Mouse (Mus musculus) kidney, postnatal 10 days (tissue): ENCODE data around the gene Xirp2.
"Not testable (repeated sequence)": the region's sequence is repeated elsewhere in the genome, so short reads cannot be mapped to it uniquely, and the experiment has no call there.

Experiments
- DNase-seq: peaks from one replicate; pipeline ENCODE4 v3.0.0; 2021; ENCODE audit warnings: mixed read lengths

Gene Xirp2

GRCm38 (mm10) chr2:67445780-67446179 lies at the start of gene Xirp2:
Xirp2 (plus strand) TSS chr2:67446002.
- DNase-seq, result no peak

- DNase-seq, result not testable (repeated sequence)
Observed at GRCm38 (mm10) chr2:67413425-67413824, 32.4 kb upstream of the Xirp2 start, which contains the start of gene Gm21830. Gm21830 (plus strand) TSS chr2:67413725.

- DNase-seq, result no peak
Observed at GRCm38 (mm10) chr2:67420853-67421252, 24.9 kb upstream of the Xirp2 start.

- no peak for DNase-seq
Observed at GRCm38 (mm10) chr2:67422799-67423198, 23.0 kb upstream of the Xirp2 start.

DNA sequence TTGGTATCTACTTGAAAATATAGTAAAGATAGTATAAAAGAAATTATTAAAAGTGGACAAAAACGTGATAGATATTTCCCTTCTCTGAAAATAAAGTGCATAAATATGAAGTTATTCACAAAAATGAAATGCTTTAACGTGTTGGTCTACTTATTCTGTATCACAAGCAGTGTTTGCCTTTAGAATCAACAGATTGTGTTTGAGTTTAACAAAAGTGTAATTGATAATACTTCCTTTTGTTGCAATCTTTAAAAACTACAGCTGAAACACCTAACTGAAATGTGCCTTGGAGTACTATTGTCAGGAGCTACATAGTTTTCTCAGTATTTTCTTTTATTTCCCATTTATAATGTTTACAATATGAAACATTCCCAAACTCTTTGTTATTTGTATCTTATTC lies 12.7 kb upstream of the Xirp2 start, which contains the start of gene Gm26727:
Gm26727 (minus strand) TSS at position 101 of the 400 bp plus-strand sequence.
- no peak for DNase-seq

GRCm38 (mm10) chr2:67438309-67438708 lies 7.5 kb upstream of the Xirp2 start:
- DNase-seq, result no peak

- no peak for DNase-seq
Observed at GRCm38 (mm10) chr2:67446772-67447171, 970 bp downstream of the Xirp2 start.

GRCm38 (mm10) chr2:67447206-67447605 lies 1.4 kb downstream of the Xirp2 start:
- peak; percentile 7 for DNase-seq

DNA sequence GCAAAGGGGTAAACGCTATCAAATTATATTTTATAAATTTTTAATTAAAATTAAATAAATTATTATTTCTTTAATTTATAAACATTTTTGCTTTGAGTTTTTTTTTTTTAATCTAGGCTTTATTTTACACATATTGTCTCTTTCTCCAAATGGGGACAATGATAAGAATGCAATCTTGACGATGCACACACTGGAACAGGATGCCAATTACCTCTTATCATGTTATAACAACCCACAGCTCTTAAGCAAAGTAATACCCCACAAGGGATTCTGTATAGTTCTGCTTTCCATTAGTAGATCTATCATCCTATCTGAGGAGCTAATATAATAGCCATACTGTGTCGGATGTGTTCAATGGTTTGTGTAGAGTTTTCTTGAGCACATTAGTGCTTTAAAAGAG lies 15.1 kb downstream of the Xirp2 start:
- DNase-seq, result no peak

DNA sequence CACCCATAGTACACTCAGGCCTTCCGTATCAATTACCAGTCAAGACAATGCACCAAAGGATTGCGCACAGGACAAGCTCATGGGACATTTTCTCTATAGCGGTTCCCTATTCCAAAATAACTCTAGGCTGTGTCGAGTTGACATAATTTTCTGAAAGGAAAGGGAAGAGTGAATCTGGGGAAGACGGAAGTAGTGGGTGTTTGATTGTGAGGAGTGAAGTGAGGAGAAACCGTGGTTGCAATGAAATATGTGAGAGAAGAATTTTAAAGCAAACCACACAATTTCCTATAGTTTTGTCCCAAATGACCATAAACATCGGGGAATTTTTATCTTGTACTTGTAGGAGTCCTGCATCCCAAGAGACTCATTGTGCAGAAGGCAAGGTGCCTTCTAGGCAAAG lies 21.2 kb downstream of the Xirp2 start:
- no peak for DNase-seq

DNA sequence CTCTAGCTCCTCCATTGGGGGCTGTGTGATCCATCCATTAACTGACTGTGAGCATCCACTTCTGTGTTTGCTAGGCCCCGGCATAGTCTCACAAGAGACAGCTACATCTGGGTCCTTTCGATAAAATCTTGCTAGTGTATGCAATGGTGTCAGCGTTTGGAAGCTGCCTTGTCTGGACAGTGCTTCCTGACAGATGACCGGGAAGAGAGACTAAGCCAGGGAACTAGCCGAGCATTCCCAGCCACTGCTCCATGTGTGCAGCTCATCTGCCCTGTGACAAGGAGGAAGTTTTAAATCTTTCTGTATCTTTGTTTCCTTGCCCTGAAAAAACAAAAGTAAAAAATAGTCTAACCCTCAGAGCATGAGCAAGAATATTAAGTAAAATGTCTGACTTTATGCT lies 24.2 kb downstream of the Xirp2 start:
- DNase-seq, result peak; percentile 56

- DNase-seq, result peak; percentile 80
Observed at GRCm38 (mm10) chr2:67477753-67478152, 32.0 kb downstream of the Xirp2 start.

DNA sequence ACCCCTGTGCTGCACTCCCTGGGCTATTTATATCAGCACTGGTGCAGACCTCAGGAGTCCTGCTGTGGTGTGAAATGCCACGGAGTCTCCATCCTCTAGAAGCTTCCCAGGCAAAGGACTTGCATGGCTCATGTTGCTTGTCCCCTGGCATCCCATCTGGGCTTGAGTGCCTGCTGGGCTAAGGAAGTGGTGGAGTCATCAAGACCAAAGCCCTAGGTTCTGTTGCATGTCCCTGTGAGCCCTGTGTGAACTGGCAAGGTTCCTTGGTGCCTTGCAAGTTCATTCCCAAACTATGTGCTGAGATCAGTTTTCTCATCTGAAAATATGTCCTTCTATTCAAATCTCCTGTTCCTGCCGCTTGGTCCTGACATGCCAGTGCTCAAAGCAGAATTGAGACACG lies 35.2 kb downstream of the Xirp2 start:
- no peak for DNase-seq

DNA sequence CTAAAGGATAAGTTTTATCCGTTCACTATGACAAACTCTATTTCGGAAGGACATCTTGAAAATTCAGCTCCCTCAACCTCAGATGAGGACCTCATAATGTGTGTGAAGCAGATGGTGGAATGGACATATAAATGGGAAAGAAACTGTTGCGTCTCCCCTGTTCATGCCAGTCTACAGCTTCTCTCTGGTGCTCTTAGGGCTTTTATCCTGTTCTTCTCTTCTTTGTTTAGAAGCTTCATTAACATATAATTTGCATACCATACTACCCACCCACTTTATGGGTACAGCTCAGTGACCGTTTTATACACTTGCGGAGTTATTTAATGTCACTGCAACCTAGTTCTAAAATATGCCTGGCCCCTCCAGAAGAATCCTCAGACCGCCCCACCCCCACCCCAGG lies 40.9 kb downstream of the Xirp2 start:
- no peak for DNase-seq

DNA sequence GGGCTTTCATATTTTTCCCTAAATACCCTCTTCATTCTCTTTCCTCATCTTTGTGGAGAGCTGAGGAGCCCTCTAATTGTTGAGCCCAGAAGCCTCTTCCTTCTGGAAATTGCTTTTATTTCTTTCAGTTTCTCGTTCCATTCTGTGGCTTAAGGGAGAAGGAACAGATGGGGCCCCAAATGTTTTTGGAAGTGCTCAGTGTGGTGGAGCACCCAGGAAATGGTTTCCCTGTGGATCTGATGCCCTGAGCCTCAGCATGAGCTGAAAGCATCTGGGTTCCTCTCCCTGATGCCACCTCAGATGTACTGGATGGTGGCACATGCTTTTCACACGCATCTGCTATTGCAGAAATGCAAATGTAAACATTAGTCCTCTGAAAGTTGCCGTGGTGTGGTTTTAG lies 41.4 kb downstream of the Xirp2 start:
- DNase-seq, result no peak

- DNase-seq, result no peak
Observed at GRCm38 (mm10) chr2:67488465-67489127, 42.8 kb downstream of the Xirp2 start.

DNA sequence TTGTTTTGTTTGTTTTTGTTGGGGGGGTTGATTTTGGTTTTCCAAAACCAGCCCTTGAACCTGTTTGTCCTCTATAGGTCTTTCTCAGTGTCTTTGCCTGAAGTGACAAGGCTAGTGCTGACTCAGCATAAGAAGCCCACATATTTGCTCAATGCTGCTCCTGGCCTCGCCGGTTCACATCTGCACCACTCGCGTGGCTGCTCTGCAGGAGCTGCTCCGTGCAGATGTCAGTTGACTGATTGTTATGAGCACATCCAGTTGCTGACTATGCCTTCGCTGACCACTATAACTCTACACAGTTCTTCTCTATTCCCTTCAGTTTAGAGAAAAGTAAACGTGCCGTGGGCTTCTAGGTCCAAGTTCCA lies 43.3 kb downstream of the Xirp2 start:
- no peak for DNase-seq

DNA sequence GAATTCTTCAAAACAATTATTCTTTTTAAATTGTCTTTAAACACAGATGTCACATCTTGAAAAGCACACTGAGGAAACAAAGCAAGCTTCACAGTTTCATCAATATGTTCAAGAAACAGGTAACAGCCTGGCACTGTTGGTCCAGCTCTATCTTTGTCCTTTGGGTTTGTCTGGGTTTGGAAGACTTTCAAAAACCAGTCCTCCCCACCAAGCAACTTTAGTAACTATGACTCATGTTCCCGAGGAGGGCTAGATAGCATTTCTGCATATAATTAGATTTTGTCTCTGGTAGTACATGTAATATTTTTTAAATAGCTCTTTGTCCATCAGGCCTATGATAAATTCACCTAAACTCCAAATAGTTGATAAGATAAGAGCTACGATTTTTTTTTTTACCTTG lies 59.7 kb downstream of the Xirp2 start:
- DNase-seq, result no peak

DNA sequence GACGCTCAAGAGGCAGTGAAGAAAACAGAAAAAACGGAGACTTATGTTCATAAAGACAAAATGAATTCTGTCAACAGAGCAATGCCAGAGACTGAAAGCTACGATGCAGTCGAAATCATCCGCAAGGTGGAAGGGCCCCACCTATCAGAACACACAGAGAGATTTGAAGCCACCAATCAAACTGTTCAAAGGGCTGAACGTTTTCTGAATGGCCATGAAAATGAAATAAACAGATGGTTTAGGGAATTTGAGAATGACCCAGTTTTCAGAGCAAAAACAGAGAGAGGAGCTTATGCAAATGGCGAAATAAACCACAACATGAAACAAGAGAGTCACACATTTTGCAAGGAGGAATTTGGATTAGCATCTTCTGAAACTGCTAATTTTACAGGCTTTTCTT lies 70.6 kb downstream of the Xirp2 start:
- DNase-seq, result no peak

DNA sequence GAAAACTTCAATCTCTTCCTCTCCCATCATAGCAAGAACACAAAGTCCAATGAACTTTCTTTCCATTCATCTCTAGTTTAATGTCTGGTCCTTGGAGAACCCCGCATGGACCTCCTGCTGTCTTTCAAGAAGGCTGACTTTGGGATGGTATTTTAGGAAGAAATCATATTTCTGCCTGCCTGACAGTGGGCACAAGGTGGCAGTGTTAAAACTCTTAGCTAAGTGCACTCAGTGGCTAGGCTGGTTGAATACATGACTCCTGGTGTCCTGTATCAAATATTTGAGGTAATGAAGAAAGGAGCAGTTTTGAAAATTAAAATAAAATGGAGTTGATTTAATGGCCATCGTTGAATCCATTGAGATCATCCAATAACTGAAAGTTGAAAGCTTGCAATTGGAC lies 89.5 kb downstream of the Xirp2 start:
- DNase-seq, result no peak

GRCm38 (mm10) chr2:67539426-67539825 lies 93.6 kb downstream of the Xirp2 start:
- no peak for DNase-seq

GRCm38 (mm10) chr2:67541957-67542696 lies 96.3 kb downstream of the Xirp2 start:
- no peak for DNase-seq

DNA sequence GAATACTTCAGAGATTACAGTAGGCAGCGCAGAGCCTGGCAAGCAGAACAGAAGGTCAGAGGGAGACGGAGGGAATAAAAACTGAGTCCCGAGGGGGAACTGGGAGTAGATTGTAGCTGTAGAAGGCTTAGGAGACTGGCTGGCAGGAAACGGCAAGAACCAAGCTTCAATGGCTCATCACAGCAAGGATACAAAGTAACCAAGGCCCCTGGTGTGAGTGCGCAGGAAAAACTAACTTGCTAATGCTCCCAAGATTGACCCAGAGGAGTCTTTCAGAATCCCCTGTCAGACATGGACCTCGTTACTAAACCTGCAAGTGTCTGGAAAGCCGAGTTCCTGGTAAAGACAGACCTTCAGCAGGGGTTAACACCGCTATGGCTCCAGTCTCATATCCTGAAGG lies 98.6 kb downstream of the Xirp2 start:
- no peak for DNase-seq

DNA sequence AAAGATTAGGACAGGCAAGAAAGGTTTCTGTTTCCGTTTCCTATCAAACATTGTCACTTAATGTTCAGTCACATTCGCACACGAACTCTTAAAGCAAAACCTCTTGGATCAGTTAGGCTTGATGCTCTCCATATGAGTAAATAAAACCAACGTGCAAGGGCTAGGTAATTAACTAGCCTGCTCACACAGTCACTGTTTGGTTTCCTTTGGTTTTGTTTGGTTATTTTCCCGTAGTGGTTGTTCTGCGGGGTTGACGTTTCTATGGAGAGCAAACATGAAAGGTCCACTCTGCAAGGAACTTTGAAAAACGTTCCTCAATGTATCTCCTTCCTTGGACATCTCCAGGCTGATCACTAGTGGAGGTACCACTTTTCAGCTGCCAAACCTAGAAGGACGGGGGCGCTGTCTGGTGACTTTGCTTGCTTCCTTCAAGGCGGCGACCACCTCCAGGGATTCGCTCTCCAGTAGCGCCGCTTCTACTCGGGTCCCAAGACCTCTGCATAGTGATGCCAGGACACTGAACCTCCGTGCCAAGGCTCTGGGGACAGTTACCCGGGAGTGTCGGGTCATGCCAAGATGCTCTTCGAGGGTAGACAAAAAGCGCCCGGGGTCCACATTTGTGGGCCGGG lies 119.2 kb downstream of the Xirp2 start:
- DNase-seq, result peak; percentile 54
